Mouse (Mus musculus) MEL (cell line): ENCODE data around the gene Dapk2. TPM values are rescaled to one million over a fixed set of nuclear protein-coding genes. Genes with fewer than 3 reads are reported as not detected.

Source experiments
- DNase-seq: peaks from one replicate; pipeline ENCODE4 v3.0.0; 2011; ENCODE audit warnings: low read depth, low spot score
- H3K27ac ChIP-seq: 2 replicates; pipeline ENCODE4 v1.5.1; 2012; ENCODE audit warnings: low read depth, mild to moderate bottlenecking, control low read depth, low read length, moderate library complexity; ENCODE audit not compliant: control insufficient read depth
- H3K27me3 ChIP-seq, 2 experiments: fragments of 150-350 bp in 1 of 2; sonication (generic) in 1 of 2; 2 replicates each; pipeline ENCODE4 v1.6.1; 2012; ENCODE audit warnings: low read length in 2 of 2, mild to moderate bottlenecking in 2 of 2, improper control_type of control experiment in 1 of 2, moderate library complexity in 1 of 2; ENCODE audit not compliant: insufficient read depth in 2 of 2, control insufficient read depth in 1 of 2
- H3K36me3 ChIP-seq, 2 experiments: 2 replicates each; pipeline ENCODE4 v1.6.1; 2012 to 2014; ENCODE audit warnings: low read length in 2 of 2, improper control_type of control experiment in 1 of 2, inconsistent platforms in 1 of 2, mild to moderate bottlenecking in 1 of 2; ENCODE audit not compliant: insufficient read depth in 2 of 2, control insufficient read depth in 1 of 2
- H3K4me1 ChIP-seq, 2 experiments: fragments of 150-350 bp in 1 of 2; sonication (generic) in 1 of 2; 2 replicates each; pipeline ENCODE4 v1.6.1; 2012; ENCODE audit warnings: low read length in 2 of 2, improper control_type of control experiment in 1 of 2, mild to moderate bottlenecking in 1 of 2; ENCODE audit not compliant: insufficient read depth in 2 of 2, control insufficient read depth in 1 of 2
- H3K4me3 ChIP-seq, 2 experiments: fragments of 150-350 bp in 1 of 2; sonication (generic) in 1 of 2; 2 replicates each; pipeline ENCODE4 v1.5.1; 2012; ENCODE audit warnings: low read depth in 2 of 2, low read length in 2 of 2, mild to moderate bottlenecking in 2 of 2, moderate library complexity in 2 of 2, control low read depth in 1 of 2, improper control_type of control experiment in 1 of 2; ENCODE audit not compliant: control insufficient read depth in 1 of 2, insufficient read depth in 1 of 2
- H3K79me2 ChIP-seq: 2 replicates; pipeline ENCODE4 v1.6.1; 2012; ENCODE audit warnings: mild to moderate bottlenecking, low read length, moderate library complexity; ENCODE audit not compliant: control insufficient read depth, poor library complexity, insufficient read depth
- H3K9ac ChIP-seq: 2 replicates; pipeline ENCODE4 v1.6.1; 2012; ENCODE audit warnings: low read depth, mild to moderate bottlenecking, control low read depth, low read length, moderate library complexity; ENCODE audit not compliant: control insufficient read depth, poor library complexity, severe bottlenecking
- H3K9me3 ChIP-seq: fragments of 150-350 bp; sonication (generic); replicated peaks from 2 replicates; pipeline ENCODE4 v1.6.1; 2012; ENCODE audit warnings: mild to moderate bottlenecking, low read length, improper control_type of control experiment, moderate library complexity; ENCODE audit not compliant: insufficient read depth
- CHD2 ChIP-seq: IDR thresholded peaks from 2 replicates; pipeline ENCODE4 v1.6.1; 2011; ENCODE audit warnings: low read length, improper control_type of control experiment
- MAZ ChIP-seq: IDR thresholded peaks from 2 replicates; pipeline ENCODE4 v1.6.1; 2012; ENCODE audit warnings: low read depth, mild to moderate bottlenecking, inconsistent platforms, low read length, improper control_type of control experiment
- RAD21 ChIP-seq: IDR thresholded peaks from 2 replicates; pipeline ENCODE4 v1.6.1; 2011; ENCODE audit warnings: mild to moderate bottlenecking, low read depth, low read length, improper control_type of control experiment
- polyA plus RNA-seq, 2 experiments: library from polyadenylated mRNA; stranded (reverse) in 1 of 2; unstranded in 1 of 2; fragments of >175 nt in 1 of 2; fragments of >200 nt in 1 of 2; gene quantifications; 2 replicates each; pipeline versions ENCODE4 v1.2.1 to v1.2.4; 2012; ENCODE audit warnings: low replicate concordance in 2 of 2, low read depth in 1 of 2; ENCODE audit not compliant: insufficient read length in 2 of 2, insufficient read depth in 1 of 2, missing spikeins in 1 of 2
- total RNA-seq: library from RNA; depleted of rRNA; stranded (reverse); fragments of 300-350 nt; gene quantifications from 2 replicates; pipeline ENCODE4 v1.2.3, GENCODE M21; 2012; rRNA removed

The Dapk2 gene
- total and polyA plus RNA-seq, 3 experiments = 5.8 to 8.3 TPM; not detected in 1

DNA sequence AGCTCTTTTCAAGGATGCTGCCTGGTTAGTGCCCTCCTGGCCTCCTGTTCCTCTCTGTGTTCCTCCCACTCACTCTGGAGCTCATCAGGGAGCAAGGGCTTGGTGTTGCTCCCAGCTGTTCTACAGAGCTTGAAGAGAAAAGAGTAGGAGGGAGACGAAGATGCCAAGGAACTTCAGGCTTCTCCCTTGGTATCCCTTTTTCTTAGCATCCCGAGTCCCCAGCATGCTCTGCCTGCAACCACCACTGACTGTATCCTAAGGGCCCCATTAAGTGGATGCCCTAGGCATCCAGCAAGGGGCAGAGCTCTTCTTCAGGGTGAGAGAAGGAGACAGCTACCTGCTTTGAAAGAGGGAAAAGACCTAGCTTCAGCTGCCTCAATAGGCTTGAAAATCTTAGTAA, 158.6 kb downstream of the Dapk2 start:
- Histone ChIP-seq H3K4me3 (no peak overlapping the region), H3K27me3 (peaks cover 0 to 3% of the 10 kb centered on the region in 2 experiments; a peak in 3 of 4 replicates), H3K27ac (no peak overlapping the region), H3K79me2 (no peaks in the 10 kb centered on the region), H3K9ac (no peak overlapping the region), H3K9me3 (no peaks in the 10 kb centered on the region), H3K36me3 (no peaks in the 10 kb centered on the region), H3K4me1 (no peaks in the 10 kb centered on the region)
- no peak for DNase-seq
- TF ChIP-seq MAZ = no peak
- TF ChIP-seq RAD21 = no peak
- TF ChIP-seq CHD2 = no peak

Other genes starting within 250 kb of the Dapk2 start
- 13.0 and 13.4 TPM in 2 replicates for gene Trip4, start 249.4 kb upstream of the Dapk2 start, total RNA-seq
- 10 to 100 TPM in 1 of 2 experiments, not detected in 1; 13.5 TPM for gene Trip4, start 249.4 kb upstream of the Dapk2 start, polyA plus RNA-seq
- 5.1 and 6.9 TPM in 2 replicates for gene Csnk1g1, start 249.3 kb upstream of the Dapk2 start, total RNA-seq
- gene Csnk1g1, start 249.3 kb upstream of the Dapk2 start, polyA plus RNA-seq = 1 to 10 TPM in 1 of 2 experiments, not detected in 1; 7.7 TPM
- 413 and 419 TPM in 2 replicates for gene Ppib, start 98.0 kb upstream of the Dapk2 start, total RNA-seq
- 100 to 1,000 TPM in 1 of 2 experiments, not detected in 1; 291 TPM for gene Ppib, start 98.0 kb upstream of the Dapk2 start, polyA plus RNA-seq
- gene Snx22, start 88.5 kb upstream of the Dapk2 start, total RNA-seq = 7.1 and 10.1 TPM in 2 replicates
- under 1 TPM in 1 of 2 experiments, not detected in 1; 0.43 TPM for gene Snx22, start 88.5 kb upstream of the Dapk2 start, polyA plus RNA-seq
- 83.9 and 88.2 TPM in 2 replicates for gene Snx1, start 31.6 kb upstream of the Dapk2 start, total RNA-seq
- gene Snx1, start 31.6 kb upstream of the Dapk2 start, polyA plus RNA-seq = 100 to 1,000 TPM; 113 to 189 TPM
- gene Ciao2a, start 31.6 kb upstream of the Dapk2 start, total RNA-seq = 103 and 121 TPM in 2 replicates
- 10 to 100 TPM in 1 of 2 experiments, not detected in 1; 88.1 TPM for gene Ciao2a, start 31.6 kb upstream of the Dapk2 start, polyA plus RNA-seq
- 23.2 and 29.2 TPM in 2 replicates for gene Herc1, start 192.2 kb downstream of the Dapk2 start, total RNA-seq
- 10 to 100 TPM; 22.7 to 28.8 TPM for gene Herc1, start 192.2 kb downstream of the Dapk2 start, polyA plus RNA-seq